Mouse (Mus musculus) natural killer cell, adult 2 months (primary cell): ENCODE measurements around the gene Tmem33.

ENCODE experiments used
- DNase-seq, 2 experiments: peaks; one replicate each; pipeline ENCODE4 v3.0.0; 2022; ENCODE audit warnings: low spot score in 2 of 2

Gene Tmem33

DNA sequence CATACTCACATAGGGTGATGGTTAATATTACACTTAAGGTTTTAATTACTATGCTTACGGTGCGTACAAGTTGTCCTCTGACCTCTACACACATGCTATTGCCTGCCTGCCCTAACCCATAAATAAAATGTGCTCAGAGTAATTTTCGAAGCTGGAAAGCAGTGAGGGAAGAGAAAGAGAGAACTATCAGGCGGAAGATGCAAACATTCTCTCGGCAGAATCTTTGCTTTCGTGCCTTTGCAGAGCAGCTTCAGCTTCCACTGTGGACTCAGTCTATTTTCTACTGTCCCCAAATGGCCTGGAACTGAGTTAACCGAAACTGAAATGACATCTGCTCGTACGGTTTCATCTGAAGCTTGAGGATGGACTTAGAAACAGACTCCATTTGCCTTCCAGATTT lies 1.9 kb upstream of the Tmem33 start:
- no peak for DNase-seq

GRCm38 (mm10) chr5:67260159-67260530 lies 220 bp upstream of the Tmem33 start:
- DNase-seq = no peak

GRCm38 (mm10) chr5:67262964-67263363 lies 2.6 kb downstream of the Tmem33 start:
- no peak for DNase-seq

DNA sequence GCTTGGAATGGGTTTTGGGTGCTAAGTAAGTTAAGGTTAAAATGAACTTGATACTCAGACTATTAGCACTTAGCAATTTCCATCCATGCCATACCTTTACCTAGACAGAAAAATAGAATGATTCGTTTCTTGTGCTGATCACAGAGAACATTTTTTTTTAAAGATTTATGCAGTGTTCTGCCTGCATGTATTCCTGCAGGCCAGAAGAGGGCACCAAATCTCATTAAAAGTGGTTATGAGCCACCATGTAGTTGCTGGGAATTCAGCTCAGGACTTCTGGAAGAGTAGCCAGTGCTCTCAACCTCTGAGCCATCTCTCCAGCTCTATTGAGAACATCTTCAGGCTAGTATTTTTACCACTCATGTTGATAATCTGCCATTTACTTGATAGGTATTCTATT lies 5.7 kb downstream of the Tmem33 start:
- no peak for DNase-seq

GRCm38 (mm10) chr5:67269309-67269708 lies 8.9 kb downstream of the Tmem33 start:
- no peak for DNase-seq

- DNase-seq = no peak
These were observed 19.0 kb downstream of the Tmem33 start for GRCm38 (mm10) chr5:67279407-67279806.

DNA sequence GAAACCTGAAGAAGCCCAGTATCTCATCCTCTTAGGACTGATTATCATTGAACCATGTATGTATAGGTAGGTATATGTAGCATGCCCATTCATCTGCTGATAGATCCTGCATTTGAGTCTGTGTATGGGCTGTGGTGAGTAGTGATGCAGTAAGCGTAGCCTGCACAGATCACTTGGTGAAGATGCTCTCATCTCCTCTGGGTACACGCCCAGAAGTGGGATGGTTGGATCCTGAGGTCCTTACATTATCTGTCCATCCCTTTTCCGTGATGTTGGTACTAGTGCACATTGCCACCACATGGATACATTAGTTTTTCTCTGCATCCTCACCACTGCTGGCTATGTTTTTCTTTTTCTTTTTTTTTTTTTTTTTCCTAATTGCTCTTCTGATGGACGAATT lies 19.5 kb downstream of the Tmem33 start:
- no peak for DNase-seq

DNA sequence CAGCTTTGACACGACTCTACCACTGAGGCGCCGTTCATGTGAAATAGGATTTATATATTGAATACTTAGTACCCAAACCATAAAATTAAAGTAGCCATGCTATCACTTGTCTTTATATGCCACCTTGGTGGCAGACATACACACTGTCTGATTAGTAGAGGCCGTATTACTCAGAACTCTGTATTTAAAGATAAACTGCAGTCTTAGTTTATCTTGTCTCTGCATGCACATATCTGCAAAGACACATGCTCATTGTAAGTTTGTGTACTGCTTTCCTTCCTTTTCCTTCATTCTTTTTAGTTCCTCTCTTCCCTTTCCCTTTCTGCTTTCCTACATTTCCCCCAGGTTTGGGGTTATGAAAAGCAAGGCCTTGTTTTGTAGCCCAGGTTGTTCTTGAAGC lies 20.0 kb downstream of the Tmem33 start:
- no peak for DNase-seq

GRCm38 (mm10) chr5:67295029-67295428 lies 34.7 kb downstream of the Tmem33 start:
- no peak for DNase-seq

DNA sequence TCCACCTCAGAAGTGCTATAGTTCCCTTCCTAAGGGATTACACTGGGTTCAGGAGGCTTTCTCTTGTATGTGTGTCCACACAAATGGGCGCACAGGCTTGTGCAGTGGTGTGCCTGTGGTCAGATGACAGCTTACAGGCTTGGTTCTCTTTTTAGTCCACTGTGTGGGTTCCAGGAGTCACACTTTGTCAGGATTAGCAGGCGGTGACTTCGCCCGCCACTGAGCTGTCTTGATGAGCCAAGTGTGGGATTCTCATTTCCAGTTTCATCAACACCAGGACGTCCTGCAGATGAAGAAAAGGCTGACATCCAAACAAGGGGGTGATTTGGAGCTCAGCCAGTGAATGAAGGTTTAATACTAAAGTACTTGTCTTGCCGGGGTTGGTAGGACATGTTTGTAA lies 35.3 kb downstream of the Tmem33 start:
- no peak for DNase-seq

DNA sequence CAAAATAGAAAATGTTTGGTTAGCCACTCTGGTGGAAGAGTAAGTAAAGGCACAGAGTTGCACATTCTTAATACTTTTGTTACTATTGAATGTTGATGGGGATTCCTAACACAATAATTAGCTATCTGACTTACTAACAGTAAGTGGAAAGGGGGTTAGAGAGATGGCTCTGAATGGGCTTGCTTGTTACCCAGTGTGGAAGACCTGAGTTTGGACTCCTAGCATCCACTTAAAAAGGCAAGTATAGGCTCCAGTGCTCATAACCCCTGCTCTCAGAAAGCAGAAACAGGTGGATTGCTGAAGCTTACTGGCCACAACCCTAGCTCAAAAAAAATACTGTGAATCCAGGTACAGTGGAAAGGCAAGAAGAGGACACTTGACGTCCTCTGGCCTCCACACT lies 35.8 kb downstream of the Tmem33 start:
- DNase-seq = no peak

- no peak for DNase-seq
These were observed 36.9 kb downstream of the Tmem33 start for GRCm38 (mm10) chr5:67297026-67297813.

GRCm38 (mm10) chr5:67299847-67300412 lies 39.6 kb downstream of the Tmem33 start:
- DNase-seq = no peak

- DNase-seq = no peak
These were observed 40.7 kb downstream of the Tmem33 start for GRCm38 (mm10) chr5:67300926-67301597.

- DNase-seq = no peak
These were observed 41.5 kb downstream of the Tmem33 start for GRCm38 (mm10) chr5:67301722-67302331.

DNA sequence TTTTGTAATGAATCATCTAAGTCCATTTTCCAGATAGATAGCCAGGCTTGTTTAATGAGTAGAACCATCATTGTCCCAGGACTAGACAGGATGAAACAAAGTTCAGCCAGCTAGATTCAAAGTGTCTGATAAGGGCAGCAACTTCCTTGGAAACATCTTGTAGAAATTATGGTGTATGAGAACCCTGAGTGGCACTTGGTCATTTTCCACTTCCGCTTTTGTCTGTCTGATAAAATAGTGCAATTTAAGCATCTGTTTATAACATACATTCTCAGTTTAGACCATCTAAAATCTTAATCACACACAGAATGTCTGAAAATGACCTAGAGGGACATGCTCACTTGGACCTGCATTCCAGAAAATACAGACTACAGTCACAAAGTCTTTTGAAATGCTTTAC lies 43.5 kb downstream of the Tmem33 start:
- DNase-seq = no peak

GRCm38 (mm10) chr5:67306698-67307521 lies 46.5 kb downstream of the Tmem33 start, which contains the start of gene Slc30a9:
Gene Slc30a9 (plus strand): TSS chr5:67306955.
- DNase-seq = peak; percentile 89 to 90

GRCm38 (mm10) chr5:67307659-67308222 lies 47.4 kb downstream of the Tmem33 start:
- DNase-seq = no peak

- no peak for DNase-seq
These were observed 51.6 kb downstream of the Tmem33 start for GRCm38 (mm10) chr5:67311811-67312521.

DNA sequence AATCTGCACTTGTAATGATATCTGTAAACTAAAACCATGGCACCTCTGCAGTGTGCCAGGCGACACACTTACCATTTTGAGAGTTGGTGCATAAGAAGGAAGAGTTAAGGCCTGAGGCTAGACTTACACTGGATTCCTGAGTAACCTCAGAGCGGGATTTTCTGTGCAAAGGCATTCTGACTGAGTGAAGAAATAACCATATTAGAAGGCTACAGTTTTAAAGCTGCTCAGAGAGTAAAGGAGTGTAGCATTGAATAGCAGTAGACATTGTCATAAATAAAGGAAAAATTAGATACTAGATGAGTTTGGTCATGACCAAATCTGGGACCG lies 52.1 kb downstream of the Tmem33 start:
- no peak for DNase-seq
